Mouse (Mus musculus): Measurements from ENCODE around the gene Ccdc125. TPM values are rescaled to one million over a fixed set of nuclear protein-coding genes. Genes with fewer than 3 reads are reported as not detected.

Ccdc125 gene
- total and polyA plus RNA-seq, 2 experiments: 2.2 to 4.0 TPM

DNA sequence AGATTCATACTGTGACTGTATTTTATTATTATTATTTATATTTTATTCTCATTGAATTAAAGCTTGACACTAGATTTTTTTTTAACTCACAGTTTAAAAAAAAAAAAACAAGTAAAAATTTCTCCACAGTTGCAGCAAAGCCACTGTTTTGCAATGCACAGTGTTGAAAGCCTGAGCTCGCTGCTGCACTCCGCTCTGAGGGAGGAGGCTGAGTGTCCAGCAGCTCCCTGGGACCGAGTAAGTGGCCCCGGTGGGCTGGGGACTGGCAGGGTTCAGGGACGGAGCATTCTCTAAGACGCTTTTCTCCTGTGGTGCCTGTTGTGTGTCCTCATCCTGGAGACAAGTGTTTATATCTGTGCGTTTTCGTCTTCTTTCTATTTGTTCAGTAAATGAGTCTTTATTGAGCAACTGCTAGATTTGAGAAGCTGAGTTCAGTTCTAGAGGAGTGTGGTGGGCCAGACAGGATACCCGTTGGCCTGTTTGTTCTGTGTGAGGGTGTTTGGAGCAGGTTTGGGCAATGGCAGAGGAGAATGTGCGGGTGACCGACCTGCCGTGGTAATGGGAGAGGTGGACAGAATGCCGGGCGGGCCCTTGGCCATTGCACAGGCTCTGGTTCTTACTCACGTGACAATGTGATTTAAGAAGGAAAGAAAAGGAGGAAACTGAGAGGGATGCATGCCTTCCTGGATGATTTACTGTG lies 6.6 kb downstream of the Ccdc125 start:
- no peak for TF ChIP-seq CTCF (IDR thresholded peaks at IDR 0.05; ENCODE audit: low read depth, low read length)
- no peak for TF ChIP-seq POLR2A (IDR thresholded peaks at IDR 0.05; ENCODE audit: extremely low read depth, insufficient read depth, low read length)
- 40% methylated on average over 15 of the region's 15 CpGs for WGBS
- Histone ChIP-seq H3K4me1 (ENCODE audit: control insufficient read depth, insufficient read depth, low read length) (no peaks in the 10 kb centered on the region; the same call in 1 of the 2 replicates), H3K27me3 (ENCODE audit: control insufficient read depth, insufficient read depth, low read length) (no peaks in the 10 kb centered on the region), H3K9ac (ENCODE audit: low read depth, low read length) (no peak overlapping the region), H3K4me3 (ENCODE audit: insufficient read depth, low read depth, low read length) (0 out of 2 replicates have a peak overlapping the region, but pooled peaks have one; percentile 3), H3K36me3 (ENCODE audit: control insufficient read depth, insufficient read depth, low read length) (peaks cover 8% of the 10 kb centered on the region), H3K27ac (replicated peaks; ENCODE audit: insufficient read depth, low read depth, low read length) (0 out of 2 replicates have a peak overlapping the region, but pooled peaks have one; percentile 0), H3K79me2 (ENCODE audit: control insufficient read depth, insufficient read depth, low read length) (peaks cover under 1% of the 10 kb centered on the region; the same call in 1 of the 2 replicates)
- peak; percentile 30 for DNase-seq (ENCODE audit: extremely low read depth, low read depth, low spot score)

DNA sequence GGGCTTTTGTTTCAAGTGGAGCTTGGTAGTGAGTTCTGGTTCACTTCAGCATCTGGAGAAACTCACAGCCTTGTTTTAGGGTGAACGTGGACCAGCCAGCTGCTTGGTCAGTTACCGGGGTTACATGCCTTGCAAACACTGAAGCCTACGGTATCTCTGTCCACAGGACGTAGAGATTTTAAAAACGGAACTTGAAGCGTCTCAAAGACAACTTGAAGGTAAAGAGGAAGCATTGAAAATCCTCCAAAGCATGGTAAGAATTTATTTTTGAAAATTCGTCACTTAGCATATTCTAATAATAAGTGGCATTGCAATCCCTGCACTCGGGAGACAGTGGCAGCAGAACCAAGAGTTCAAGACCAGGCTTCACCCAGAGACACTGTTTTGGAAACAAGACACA lies 12.1 kb downstream of the Ccdc125 start:
- Histone ChIP-seq H3K36me3 (ENCODE audit: control insufficient read depth, insufficient read depth, low read length) (peaks cover 22% of the 10 kb centered on the region), H3K27ac (replicated peaks; ENCODE audit: insufficient read depth, low read depth, low read length) (no peak overlapping the region), H3K9ac (ENCODE audit: low read depth, low read length) (no peak overlapping the region), H3K27me3 (ENCODE audit: control insufficient read depth, insufficient read depth, low read length) (no peaks in the 10 kb centered on the region), H3K79me2 (ENCODE audit: control insufficient read depth, insufficient read depth, low read length) (no peaks in the 10 kb centered on the region), H3K4me1 (ENCODE audit: control insufficient read depth, insufficient read depth, low read length) (no peaks in the 10 kb centered on the region), H3K4me3 (ENCODE audit: insufficient read depth, low read depth, low read length) (no peak overlapping the region)
- no peak for DNase-seq (ENCODE audit: extremely low read depth, low read depth, low spot score)
- WGBS: 94% methylated on average over 8 of the region's 8 CpGs
- TF ChIP-seq CTCF (IDR thresholded peaks at IDR 0.05; ENCODE audit: low read depth, low read length): no peak
- no peak for TF ChIP-seq POLR2A (IDR thresholded peaks at IDR 0.05; ENCODE audit: extremely low read depth, insufficient read depth, low read length)

DNA sequence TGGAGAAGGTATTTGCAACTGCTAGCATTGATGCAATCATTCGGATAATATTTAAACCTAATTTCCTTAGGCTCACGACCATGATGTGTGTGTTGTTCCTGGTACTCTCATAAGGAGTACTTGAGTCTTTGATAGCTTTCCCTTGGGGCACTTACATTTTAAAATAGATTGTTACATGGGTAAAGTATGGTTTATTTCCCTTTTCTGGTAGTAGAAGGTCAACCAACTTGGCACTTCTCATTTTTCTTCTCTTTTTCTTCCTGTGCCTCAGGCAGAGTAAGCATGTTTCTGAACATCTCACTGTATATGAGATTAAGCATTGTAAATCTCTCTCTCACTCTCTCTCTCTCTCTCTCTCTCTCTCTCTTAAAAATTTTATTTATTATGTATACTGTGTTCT lies 13.3 kb downstream of the Ccdc125 start:
- Histone ChIP-seq H3K9ac (ENCODE audit: low read depth, low read length) (no peak overlapping the region), H3K79me2 (ENCODE audit: control insufficient read depth, insufficient read depth, low read length) (no peaks in the 10 kb centered on the region), H3K4me1 (ENCODE audit: control insufficient read depth, insufficient read depth, low read length) (no peaks in the 10 kb centered on the region), H3K27me3 (ENCODE audit: control insufficient read depth, insufficient read depth, low read length) (no peaks in the 10 kb centered on the region), H3K4me3 (ENCODE audit: insufficient read depth, low read depth, low read length) (no peak overlapping the region), H3K27ac (replicated peaks; ENCODE audit: insufficient read depth, low read depth, low read length) (no peak overlapping the region), H3K36me3 (ENCODE audit: control insufficient read depth, insufficient read depth, low read length) (peaks cover 21% of the 10 kb centered on the region)
- WGBS: 59% methylated on average over 2 of the region's 2 CpGs
- TF ChIP-seq POLR2A (IDR thresholded peaks at IDR 0.05; ENCODE audit: extremely low read depth, insufficient read depth, low read length) (no peak), CTCF (IDR thresholded peaks at IDR 0.05; ENCODE audit: low read depth, low read length) (no peak)
- peak; percentile 8 for DNase-seq (ENCODE audit: extremely low read depth, low read depth, low spot score)

DNA sequence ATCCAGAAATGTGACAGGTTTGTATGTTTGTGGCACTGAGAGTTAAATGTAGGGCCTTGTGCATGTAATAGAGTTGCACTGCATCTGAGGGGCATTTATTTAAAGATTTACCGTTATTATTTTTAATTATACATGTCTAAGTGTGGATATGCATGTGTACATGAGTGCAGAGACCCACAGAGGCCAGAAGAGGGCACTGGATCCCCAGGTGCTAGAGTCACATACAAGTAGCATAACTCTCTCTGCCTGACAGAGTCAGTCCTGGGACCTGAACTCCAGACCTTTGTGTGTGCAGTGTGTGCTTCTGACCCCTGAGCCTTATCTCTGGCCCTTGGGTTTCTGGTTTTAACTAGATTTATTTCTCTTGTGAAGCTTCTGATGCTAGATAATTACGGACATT lies 14.8 kb downstream of the Ccdc125 start:
- Histone ChIP-seq H3K36me3 (ENCODE audit: control insufficient read depth, insufficient read depth, low read length) (peaks cover 21% of the 10 kb centered on the region), H3K9ac (ENCODE audit: low read depth, low read length) (no peak overlapping the region), H3K4me1 (ENCODE audit: control insufficient read depth, insufficient read depth, low read length) (no peaks in the 10 kb centered on the region), H3K79me2 (ENCODE audit: control insufficient read depth, insufficient read depth, low read length) (no peaks in the 10 kb centered on the region), H3K4me3 (ENCODE audit: insufficient read depth, low read depth, low read length) (no peak overlapping the region), H3K27ac (replicated peaks; ENCODE audit: insufficient read depth, low read depth, low read length) (no peak overlapping the region), H3K27me3 (ENCODE audit: control insufficient read depth, insufficient read depth, low read length) (no peaks in the 10 kb centered on the region)
- peak; percentile 12 for DNase-seq (ENCODE audit: extremely low read depth, low read depth, low spot score)
- 75% methylated on average over 2 of the region's 2 CpGs for WGBS
- TF ChIP-seq CTCF (IDR thresholded peaks at IDR 0.05; ENCODE audit: low read depth, low read length) (peak; percentile 61), POLR2A (IDR thresholded peaks at IDR 0.05; ENCODE audit: extremely low read depth, insufficient read depth, low read length) (no peak)

DNA sequence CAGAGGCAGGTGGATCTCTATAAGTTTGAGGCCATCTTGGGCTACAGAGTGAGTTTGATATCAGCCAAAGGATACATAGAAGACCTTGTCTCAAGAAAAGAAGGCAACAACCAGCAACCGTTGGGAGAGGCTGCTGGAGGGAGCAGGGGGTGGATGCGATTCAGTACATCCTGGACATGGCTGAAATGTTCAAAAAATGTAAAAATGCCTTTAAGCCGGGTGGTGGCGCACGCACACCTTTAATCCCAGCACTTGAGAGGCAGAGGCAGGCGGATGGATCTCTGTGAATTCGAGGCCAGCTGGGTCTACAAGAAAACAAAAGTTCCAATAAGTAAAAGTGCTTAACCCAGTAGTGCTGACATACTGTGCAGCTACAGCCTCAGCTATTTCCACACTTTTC lies 18.0 kb downstream of the Ccdc125 start:
- Histone ChIP-seq H3K27me3 (ENCODE audit: control insufficient read depth, insufficient read depth, low read length) (no peaks in the 10 kb centered on the region), H3K79me2 (ENCODE audit: control insufficient read depth, insufficient read depth, low read length) (no peaks in the 10 kb centered on the region), H3K36me3 (ENCODE audit: control insufficient read depth, insufficient read depth, low read length) (peaks cover 24% of the 10 kb centered on the region), H3K27ac (replicated peaks; ENCODE audit: insufficient read depth, low read depth, low read length) (no peak overlapping the region), H3K4me1 (ENCODE audit: control insufficient read depth, insufficient read depth, low read length) (no peaks in the 10 kb centered on the region), H3K4me3 (ENCODE audit: insufficient read depth, low read depth, low read length) (no peak overlapping the region), H3K9ac (ENCODE audit: low read depth, low read length) (no peak overlapping the region)
- TF ChIP-seq CTCF (IDR thresholded peaks at IDR 0.05; ENCODE audit: low read depth, low read length) (no peak), POLR2A (IDR thresholded peaks at IDR 0.05; ENCODE audit: extremely low read depth, insufficient read depth, low read length) (no peak)
- 76% methylated on average over 7 of the region's 7 CpGs for WGBS
- no peak for DNase-seq (ENCODE audit: extremely low read depth, low read depth, low spot score)

DNA sequence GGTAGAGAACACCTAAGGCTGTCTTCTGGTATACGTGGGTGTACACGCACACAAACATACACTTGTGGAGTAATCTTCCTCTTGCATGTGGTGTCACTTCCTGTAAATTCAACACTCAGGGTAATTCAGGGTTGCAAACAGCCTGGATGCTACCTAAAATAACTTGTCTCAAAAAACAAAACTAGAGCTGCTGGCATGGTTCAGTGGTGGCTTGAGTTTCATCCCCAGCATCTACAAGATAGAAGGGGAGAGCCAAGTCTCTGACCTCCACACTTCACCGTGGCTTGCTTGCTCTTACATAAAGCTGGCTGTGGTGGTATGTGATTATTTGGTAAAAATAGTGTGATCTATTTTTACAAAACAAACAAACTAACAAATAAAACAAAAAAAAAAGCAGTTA lies 28.0 kb downstream of the Ccdc125 start:
- DNase-seq (ENCODE audit: extremely low read depth, low read depth, low spot score): peak; percentile 5
- Histone ChIP-seq H3K79me2 (ENCODE audit: control insufficient read depth, insufficient read depth, low read length) (no peaks in the 10 kb centered on the region), H3K36me3 (ENCODE audit: control insufficient read depth, insufficient read depth, low read length) (peaks cover 41% of the 10 kb centered on the region), H3K4me3 (ENCODE audit: insufficient read depth, low read depth, low read length) (no peak overlapping the region), H3K27ac (replicated peaks; ENCODE audit: insufficient read depth, low read depth, low read length) (no peak overlapping the region), H3K4me1 (ENCODE audit: control insufficient read depth, insufficient read depth, low read length) (no peaks in the 10 kb centered on the region), H3K27me3 (ENCODE audit: control insufficient read depth, insufficient read depth, low read length) (no peaks in the 10 kb centered on the region), H3K9ac (ENCODE audit: low read depth, low read length) (no peak overlapping the region)
- TF ChIP-seq CTCF (IDR thresholded peaks at IDR 0.05; ENCODE audit: low read depth, low read length): no peak
- no peak for TF ChIP-seq POLR2A (IDR thresholded peaks at IDR 0.05; ENCODE audit: extremely low read depth, insufficient read depth, low read length)
- WGBS: 81% methylated on average over 3 of the region's 3 CpGs
